Mouse (Mus musculus) lung, embryonic 16.5 days (tissue): ENCODE data around the gene Mbtps2. TPM values are rescaled to one million over a fixed set of nuclear protein-coding genes. Genes with fewer than 3 reads are reported as not detected.
A peak's percentile ranks its signal among the peaks of the same experiment; 100 is the strongest.

Experiments
- ATAC-seq: fragments of 200-750 bp; cut with Nextera tagmentation; 2 replicates; pipeline ENCODE4 v1.8.0; 2017; ENCODE audit warnings: low read depth, mild to moderate bottlenecking, moderate library complexity
- H3K27ac ChIP-seq: fragments of 300-500 bp; sonication (generic); 2 replicates; pipeline ENCODE4 v1.5.1; 2014; ENCODE audit warnings: mild to moderate bottlenecking, control low read depth, low read length
- H3K27me3 ChIP-seq: fragments of 300-500 bp; sonication (generic); 2 replicates; pipeline ENCODE4 v1.6.1; 2014; ENCODE audit warnings: low read depth, low read length, mixed read lengths; ENCODE audit not compliant: control insufficient read depth, insufficient read depth
- H3K36me3 ChIP-seq: fragments of 300-500 bp; sonication (generic); 2 replicates; pipeline ENCODE4 v1.6.1; 2014; ENCODE audit warnings: low read length; ENCODE audit not compliant: control insufficient read depth, insufficient read depth
- H3K4me1 ChIP-seq: fragments of 300-500 bp; sonication (generic); replicated peaks from 2 replicates; pipeline ENCODE4 v1.6.1; 2014; ENCODE audit warnings: low read length, mixed read lengths; ENCODE audit not compliant: control insufficient read depth, insufficient read depth
- H3K4me2 ChIP-seq: fragments of 300-500 bp; sonication (generic); 2 replicates; pipeline ENCODE4 v1.6.1; 2014; ENCODE audit warnings: low read depth, low read length, control low read depth
- H3K4me3 ChIP-seq: fragments of 300-500 bp; sonication (generic); 2 replicates; pipeline ENCODE4 v1.5.1; 2014; ENCODE audit warnings: mild to moderate bottlenecking, low read length, control low read depth
- H3K9ac ChIP-seq: fragments of 300-500 bp; sonication (generic); 2 replicates; pipeline ENCODE4 v1.6.1; 2014; ENCODE audit warnings: low read length, control low read depth
- H3K9me3 ChIP-seq: fragments of 300-500 bp; sonication (generic); 2 replicates; pipeline ENCODE4 v1.6.1; 2016; ENCODE audit warnings: low read length; ENCODE audit not compliant: control insufficient read depth
- WGBS: fragments of 180-500 bp; shearing (Covaris S2); extraction: QIAGEN DNeasy Blood & Tissue Kit; methylation state at CpG from one replicate; pipeline ENCODE4 v1.1.7; 2014; 5-methylcytosine and 5-hydroxymethylcytosine counted together
- polyA plus RNA-seq: library from polyadenylated mRNA; unstranded; fragments of >200 nt; fragmentation: Nextera tagmentation; extraction: Ambion mirVana; gene quantifications from 2 replicates; pipeline ENCODE4 v1.2.1, GENCODE M21; 2015

Gene Mbtps2
- 18.9 and 22.8 TPM in 2 replicates for polyA plus RNA-seq

DNA sequence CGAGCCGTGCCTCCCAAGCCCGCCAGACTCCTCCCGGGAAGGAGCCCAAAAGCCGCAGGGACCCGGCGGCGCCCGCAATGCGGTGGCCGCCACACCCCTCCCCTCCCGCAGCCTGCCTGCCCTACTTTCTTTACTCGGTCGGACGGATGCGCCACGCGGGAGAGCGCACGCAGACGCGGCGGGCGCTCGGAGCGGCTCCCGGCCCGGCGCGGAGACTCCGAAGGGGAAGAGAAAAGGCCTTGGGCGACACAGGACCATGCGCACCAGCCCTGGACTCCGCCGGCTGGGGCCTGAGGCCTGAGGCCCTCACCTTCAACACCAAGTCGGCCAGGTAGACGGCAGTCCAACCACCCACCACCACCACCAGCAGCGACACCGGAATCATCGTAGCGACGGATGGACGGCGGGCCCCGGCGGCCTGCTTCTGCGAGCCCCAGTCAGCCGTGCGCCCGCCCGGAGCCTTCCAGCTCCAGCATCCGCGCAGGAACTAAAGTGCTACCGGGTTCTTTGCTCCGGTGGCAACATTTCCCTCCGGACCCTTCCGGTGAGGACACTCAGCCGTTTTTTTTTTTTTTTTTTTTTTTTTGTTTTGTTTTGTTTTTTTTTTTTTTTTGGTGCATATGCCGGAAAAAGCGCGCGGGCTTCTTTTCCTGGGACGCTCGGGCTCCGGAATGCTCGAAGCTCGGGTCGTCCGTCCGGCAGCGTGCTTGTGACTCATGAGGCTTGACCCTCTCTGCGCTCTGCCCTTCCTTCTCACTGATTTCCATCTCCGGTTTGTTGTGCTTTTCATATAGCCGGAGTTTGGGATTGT is at the start of gene Mbtps2:
Mbtps2 (minus strand) TSS at position 530 of the 811 bp plus-strand sequence.
- Histone ChIP-seq H3K9me3 (no peaks in the 10 kb centered on the region), H3K4me2 (peak within 1 kb of the TSS; percentile 55), H3K4me1 (peaks cover 3% of the 10 kb centered on the region; the same call in 1 of the 2 replicates), H3K4me3 (peak within 1 kb of the TSS; percentile 67), H3K9ac (peak within 1 kb of the TSS; percentile 84), H3K27me3 (no peaks in the 10 kb centered on the region), H3K36me3 (no peaks in the 10 kb centered on the region), H3K27ac (peak within 1 kb of the TSS; percentile 94)
- peak; percentile 87 for ATAC-seq
- WGBS, result 19% methylated on average over 57 of the region's 74 CpGs

- ATAC-seq, result peak; percentile 82
Measured at GRCm38 (mm10) chrX:157646399-157646798, 47.9 kb upstream of the Mbtps2 start.

DNA sequence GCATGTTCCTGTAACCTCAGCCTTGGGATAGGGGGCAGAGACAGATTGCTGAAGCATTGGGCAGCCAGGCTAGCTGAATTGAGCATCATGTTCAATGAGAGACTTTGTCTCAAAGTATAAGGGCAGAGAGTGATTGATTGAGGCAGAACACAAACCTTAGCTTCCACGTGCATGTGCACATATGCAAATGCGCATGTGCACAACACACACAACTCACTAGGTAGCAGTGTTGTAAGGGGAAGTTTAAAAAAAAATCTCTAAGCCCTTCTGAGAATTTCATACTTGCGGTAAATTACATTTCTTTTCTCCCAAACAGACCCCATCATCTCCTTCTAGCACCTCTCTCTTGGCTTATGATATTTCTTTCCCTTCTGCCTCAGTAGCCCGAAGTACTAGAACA is 46.2 kb upstream of the Mbtps2 start:
- H3K4me1 ChIP-seq, result no peaks in the 10 kb centered on the region
- H3K27ac ChIP-seq, result no peak overlapping the region
- H3K36me3 ChIP-seq, result no peaks in the 10 kb centered on the region
- ATAC-seq, result no peak
- 72% methylated on average over 4 of the region's 4 CpGs for WGBS
- H3K27me3 ChIP-seq, result no peaks in the 10 kb centered on the region
- no peak overlapping the region for H3K9ac ChIP-seq
- H3K4me2 ChIP-seq, result no peak overlapping the region
- no peak overlapping the region for H3K4me3 ChIP-seq
- H3K9me3 ChIP-seq, result no peaks in the 10 kb centered on the region

More at GRCm38 (mm10) chrX:157646399-157646798, 47.9 kb upstream of the Mbtps2 start:
- no peak overlapping the region for H3K9ac ChIP-seq
- no peak overlapping the region for H3K4me2 ChIP-seq
- 45% methylated on average over 1 of the region's 1 CpGs for WGBS
- no peaks in the 10 kb centered on the region for H3K4me1 ChIP-seq
- no peak overlapping the region for H3K4me3 ChIP-seq
- no peak overlapping the region for H3K27ac ChIP-seq
- H3K9me3 ChIP-seq, result no peaks in the 10 kb centered on the region
- H3K36me3 ChIP-seq, result no peaks in the 10 kb centered on the region
- no peaks in the 10 kb centered on the region for H3K27me3 ChIP-seq

GRCm38 (mm10) chrX:157644300-157644699 is 45.8 kb upstream of the Mbtps2 start:
- no peaks in the 10 kb centered on the region for H3K9me3 ChIP-seq
- 17% methylated on average over 3 of the region's 3 CpGs for WGBS
- ATAC-seq, result no peak

DNA sequence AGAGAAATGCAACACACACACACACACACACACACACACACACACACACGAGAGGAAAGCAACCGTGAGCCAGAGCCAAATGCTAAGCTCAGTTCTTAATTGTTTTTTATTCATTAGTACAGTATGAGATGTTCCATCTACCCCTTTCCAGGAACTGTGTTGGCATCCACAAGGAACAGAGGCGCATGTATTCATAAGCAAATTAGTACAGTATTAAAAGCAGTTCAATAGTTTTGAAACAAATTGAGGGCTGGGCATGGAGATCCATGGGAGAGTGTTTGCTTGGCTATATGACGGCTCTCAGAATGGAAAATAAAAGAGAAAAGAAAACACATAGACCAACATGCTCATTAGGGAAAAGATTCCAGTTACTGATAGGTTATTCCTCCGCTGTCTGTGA is 44.3 kb upstream of the Mbtps2 start:
- Histone ChIP-seq H3K27ac (no peak overlapping the region), H3K4me3 (no peak overlapping the region), H3K9ac (no peak overlapping the region), H3K9me3 (no peaks in the 10 kb centered on the region), H3K27me3 (no peaks in the 10 kb centered on the region), H3K4me2 (no peak overlapping the region), H3K36me3 (no peaks in the 10 kb centered on the region), H3K4me1 (no peaks in the 10 kb centered on the region)
- no peak for ATAC-seq
- 78% methylated on average over 5 of the region's 5 CpGs for WGBS

More at GRCm38 (mm10) chrX:157644300-157644699, 45.8 kb upstream of the Mbtps2 start:
- no peak overlapping the region for H3K4me3 ChIP-seq
- H3K36me3 ChIP-seq, result no peaks in the 10 kb centered on the region
- H3K27ac ChIP-seq, result no peak overlapping the region
- no peak overlapping the region for H3K4me2 ChIP-seq
- no peaks in the 10 kb centered on the region for H3K27me3 ChIP-seq
- no peak overlapping the region for H3K9ac ChIP-seq
- no peaks in the 10 kb centered on the region for H3K4me1 ChIP-seq

DNA sequence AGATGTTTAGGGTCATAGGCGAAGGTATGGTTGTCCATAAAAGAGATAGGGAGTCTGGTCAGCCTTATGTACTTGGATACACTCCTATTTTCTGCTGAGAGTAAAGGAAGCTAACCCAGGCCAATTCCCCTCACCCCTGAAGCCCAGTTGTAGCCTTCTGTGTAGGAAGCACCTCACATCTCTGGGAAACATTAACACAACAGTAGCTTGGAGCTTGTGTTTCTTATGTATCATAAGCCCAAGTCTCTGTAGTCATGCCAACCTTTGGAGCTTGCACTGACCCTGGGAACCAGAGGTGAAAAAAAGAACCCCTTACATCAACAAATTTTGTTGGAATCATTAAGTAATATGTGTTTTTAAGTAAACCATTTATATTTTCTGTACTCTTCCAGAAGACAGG is 38.7 kb upstream of the Mbtps2 start:
- 38% methylated on average over 1 of the region's 1 CpGs for WGBS
- H3K36me3 ChIP-seq, result no peaks in the 10 kb centered on the region
- H3K27ac ChIP-seq, result no peak overlapping the region
- H3K4me3 ChIP-seq, result no peak overlapping the region
- no peaks in the 10 kb centered on the region for H3K4me1 ChIP-seq
- no peaks in the 10 kb centered on the region for H3K9me3 ChIP-seq
- H3K27me3 ChIP-seq, result no peaks in the 10 kb centered on the region
- H3K9ac ChIP-seq, result no peak overlapping the region
- no peak overlapping the region for H3K4me2 ChIP-seq
- no peak for ATAC-seq

DNA sequence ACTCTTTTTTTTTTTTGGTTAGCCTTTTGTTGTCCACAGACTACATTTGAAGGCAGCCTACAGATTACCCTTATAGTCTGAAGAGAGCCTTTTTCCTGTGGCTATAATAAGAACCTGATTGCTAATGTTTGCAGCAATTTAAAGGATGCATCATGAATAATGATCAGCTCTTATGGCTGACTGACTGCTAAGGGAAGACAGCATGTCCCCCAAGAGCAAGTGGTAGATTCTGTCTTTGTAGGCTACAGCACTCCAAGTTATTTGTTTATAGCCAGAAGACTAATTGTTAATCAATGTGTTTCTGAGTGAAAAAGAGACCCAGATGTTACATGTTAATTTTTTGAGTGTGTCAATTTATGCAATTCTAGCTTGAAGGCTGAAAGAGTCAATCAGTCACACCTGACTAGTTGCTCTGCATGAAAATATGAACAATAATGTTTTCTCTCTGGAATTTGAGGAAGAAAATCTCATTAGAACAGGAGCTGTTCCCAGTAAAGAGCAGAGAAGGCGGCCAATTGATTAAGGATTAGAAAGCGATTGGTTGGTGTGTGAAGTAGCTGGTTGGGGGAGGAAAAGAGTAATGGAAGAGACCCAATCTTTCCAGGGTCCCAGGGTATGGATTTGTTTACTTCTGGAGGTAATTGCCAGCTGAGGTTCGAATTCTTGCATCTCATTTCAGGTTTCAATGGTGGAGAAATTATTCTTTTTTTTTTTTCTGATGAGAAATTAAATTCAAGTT is 35.3 kb upstream of the Mbtps2 start:
- no peak overlapping the region for H3K4me3 ChIP-seq
- H3K27ac ChIP-seq, result no peak overlapping the region
- H3K9me3 ChIP-seq, result no peaks in the 10 kb centered on the region
- no peak overlapping the region for H3K4me2 ChIP-seq
- ATAC-seq, result no peak
- H3K36me3 ChIP-seq, result no peaks in the 10 kb centered on the region
- no peaks in the 10 kb centered on the region for H3K4me1 ChIP-seq
- H3K9ac ChIP-seq, result no peak overlapping the region
- 53% methylated on average over 3 of the region's 3 CpGs for WGBS
- no peaks in the 10 kb centered on the region for H3K27me3 ChIP-seq

DNA sequence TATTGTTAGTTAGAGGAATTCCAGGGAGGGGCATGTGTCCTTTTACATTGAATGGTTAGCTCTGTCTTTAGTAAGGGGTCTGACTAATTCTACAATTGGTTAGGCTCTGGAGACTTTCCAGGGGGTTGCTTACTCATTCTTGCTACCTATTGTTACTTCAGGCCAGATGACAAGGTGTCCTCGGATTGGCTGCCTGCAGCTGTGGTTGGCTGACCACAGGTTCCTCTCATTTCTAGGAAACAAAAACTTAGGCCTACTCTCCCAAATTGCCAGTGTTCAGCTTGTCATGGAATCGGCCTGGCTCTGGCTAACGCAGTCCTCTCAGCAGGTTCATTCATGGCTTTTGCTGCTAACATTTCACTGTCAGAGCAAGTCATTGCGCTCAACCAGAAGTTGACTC is 31.8 kb upstream of the Mbtps2 start:
- no peaks in the 10 kb centered on the region for H3K36me3 ChIP-seq
- no peak overlapping the region for H3K4me3 ChIP-seq
- WGBS, result 82% methylated on average over 4 of the region's 4 CpGs
- no peak for ATAC-seq
- H3K9me3 ChIP-seq, result no peaks in the 10 kb centered on the region
- no peaks in the 10 kb centered on the region for H3K27me3 ChIP-seq
- no peak overlapping the region for H3K27ac ChIP-seq
- no peaks in the 10 kb centered on the region for H3K4me1 ChIP-seq
- no peak overlapping the region for H3K9ac ChIP-seq
- H3K4me2 ChIP-seq, result no peak overlapping the region

DNA sequence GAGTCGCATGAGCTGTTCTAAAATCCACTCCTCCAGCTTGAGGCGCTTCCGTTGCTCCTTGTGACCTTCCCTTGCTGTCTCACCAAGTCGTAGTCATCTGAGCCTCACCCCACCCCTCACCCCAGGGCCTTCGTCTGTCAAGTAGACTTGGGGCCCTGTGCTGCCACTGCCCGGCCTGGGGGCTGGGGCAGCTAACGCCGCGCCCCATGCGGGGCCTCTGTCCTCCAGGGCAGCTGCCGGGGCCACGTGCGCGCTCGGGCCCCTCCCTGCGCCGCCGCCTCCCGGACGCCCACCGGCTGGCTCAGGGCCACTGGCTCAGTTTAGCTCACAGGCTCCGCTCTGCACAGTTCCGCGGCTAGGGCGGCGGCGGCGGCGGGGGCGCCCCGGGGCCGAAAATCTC is 14.4 kb upstream of the Mbtps2 start:
- no peaks in the 10 kb centered on the region for H3K36me3 ChIP-seq
- no peak overlapping the region for H3K27ac ChIP-seq
- 32% methylated on average over 29 of the region's 32 CpGs for WGBS
- peak overlapping the region; percentile 39 for H3K4me2 ChIP-seq
- no peaks in the 10 kb centered on the region for H3K27me3 ChIP-seq
- H3K4me1 ChIP-seq, result no peaks in the 10 kb centered on the region
- no peaks in the 10 kb centered on the region for H3K9me3 ChIP-seq
- peak; percentile 38; the same call in 1 of the 2 replicates for ATAC-seq
- H3K9ac ChIP-seq, result no peak overlapping the region
- peak overlapping the region; percentile 18 for H3K4me3 ChIP-seq
